Mouse (Mus musculus): ENCODE data around the gene Ctsk.

DNA sequence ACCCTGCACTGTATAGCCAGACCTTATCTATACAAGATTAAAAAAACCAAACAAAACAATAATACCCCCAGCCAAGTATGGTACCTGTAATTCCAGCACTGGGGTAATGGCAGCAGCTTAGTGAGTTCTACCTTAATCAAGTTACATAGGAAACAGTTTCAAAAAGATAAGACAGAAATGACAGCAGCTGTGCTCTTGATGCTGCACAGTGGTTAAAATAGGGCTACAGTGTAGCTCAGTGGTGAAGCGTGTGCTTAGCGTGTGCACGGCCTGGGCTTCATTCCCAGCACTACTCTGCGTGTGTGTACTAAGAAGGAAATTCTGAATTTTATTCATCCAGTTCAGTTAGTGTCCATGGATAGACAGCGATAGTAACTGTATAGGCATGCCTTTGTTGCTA, 42.7 kb upstream of the Ctsk start:
- TF ChIP-seq POLR2A (IDR thresholded peaks at IDR 0.05; ENCODE audit: control insufficient read depth in 1 of 2, insufficient read depth in 1 of 2, low read depth in 1 of 2, low read length in 2 of 2, poor library complexity in 1 of 2) (no peak), CTCF (IDR thresholded peaks at IDR 0.05 in 2 of 3, conservative IDR thresholded peaks at IDR 0.05 in 1 of 3; ENCODE audit: control insufficient read depth in 1 of 3, insufficient read depth in 1 of 3, low read depth in 2 of 3, low read length in 3 of 3, poor library complexity in 1 of 3, severe bottlenecking in 1 of 3) (no peak), SMC3 (IDR thresholded peaks at IDR 0.05; ENCODE audit: low read depth, low read length) (no peak), RCOR1 (IDR thresholded peaks at IDR 0.05; ENCODE audit: low read depth, low read length) (no peak), TCF12 (IDR thresholded peaks at IDR 0.05; ENCODE audit: low read depth, low read length) (no peak), E2F4 (IDR thresholded peaks at IDR 0.05; ENCODE audit: borderline replicate concordance, low read depth, low read length) (no peak), ETS1 (IDR thresholded peaks at IDR 0.05; ENCODE audit: low read depth, low read length) (peak; percentile 38; the same call in 1 of the 2 replicates), MAX (IDR thresholded peaks at IDR 0.05; ENCODE audit: low read length) (peak; percentile 21; the same call in 1 of the 2 replicates)

Measured in MEL (cell line).